Mouse (Mus musculus): ENCODE measurements at regions not wholly inside any gene's neighbourhood (a gene's known extent, or its start where the extent isn't known, plus 50 kb on each side); places are given as distances from the start of the nearest gene placed in this dataset.
A peak's percentile ranks its signal among the peaks of the same experiment; 100 is the strongest.

GRCm38 (mm10) chr4:105282681-105283462 lies 125.7 kb downstream of the Plpp3 start:
- no peak for DNase-seq
- intact Hi-C loops (cut with DNase I; ENCODE audit: low total_unique reads): no loop called here

- no peak for DNase-seq
- intact Hi-C loops (cut with DNase I; ENCODE audit: low total_unique reads): no loop called here
Measured at GRCm38 (mm10) chr4:105285431-105286013, 128.4 kb downstream of the Plpp3 start.

GRCm38 (mm10) chr4:105286299-105286698 lies 129.2 kb downstream of the Plpp3 start:
- DNase-seq: no peak
- intact Hi-C loops (cut with DNase I; ENCODE audit: low total_unique reads): no loop called here

GRCm38 (mm10) chr4:105286809-105287208 lies 129.7 kb downstream of the Plpp3 start:
- intact Hi-C loops (cut with DNase I; ENCODE audit: low total_unique reads): no loop called here

GRCm38 (mm10) chr4:105287419-105287818 lies 130.3 kb downstream of the Plpp3 start:
- intact Hi-C loops (cut with DNase I; ENCODE audit: low total_unique reads): no loop called here

More at GRCm38 (mm10) chr4:105286809-105287208, 129.7 kb downstream of the Plpp3 start:
- no peak for DNase-seq

GRCm38 (mm10) chr4:105289635-105290034 lies 132.5 kb downstream of the Plpp3 start:
- intact Hi-C loops (cut with DNase I; ENCODE audit: low total_unique reads): no loop called here
- no peak for DNase-seq

More at GRCm38 (mm10) chr4:105287419-105287818, 130.3 kb downstream of the Plpp3 start:
- no peak for DNase-seq

- peak; percentile 34 for DNase-seq
- intact Hi-C loops (cut with DNase I; ENCODE audit: low total_unique reads): no loop called here
Measured at GRCm38 (mm10) chr4:105290847-105291475, 133.8 kb downstream of the Plpp3 start.

GRCm38 (mm10) chr4:105291503-105291902 lies 134.4 kb downstream of the Plpp3 start:
- no peak for DNase-seq
- intact Hi-C loops (cut with DNase I; ENCODE audit: low total_unique reads): no loop called here

GRCm38 (mm10) chr4:105299358-105299757 lies 142.2 kb downstream of the Plpp3 start:
- intact Hi-C loops (cut with DNase I; ENCODE audit: low total_unique reads): no loop called here
- no peak for DNase-seq

GRCm38 (mm10) chr4:105301547-105301946 lies 144.4 kb downstream of the Plpp3 start:
- no peak for DNase-seq
- intact Hi-C loops (cut with DNase I; ENCODE audit: low total_unique reads): no loop called here

GRCm38 (mm10) chr4:105304166-105304565 lies 147.0 kb downstream of the Plpp3 start:
- DNase-seq: no peak
- intact Hi-C loops (cut with DNase I; ENCODE audit: low total_unique reads): no loop called here

- peak; percentile 11 for DNase-seq
- intact Hi-C loops (cut with DNase I; ENCODE audit: low total_unique reads): no loop called here
Measured at GRCm38 (mm10) chr4:105305931-105306330, 148.8 kb downstream of the Plpp3 start.

- intact Hi-C loops (cut with DNase I; ENCODE audit: low total_unique reads): no loop called here
- DNase-seq: no peak
Measured at GRCm38 (mm10) chr4:105307356-105307755, 150.2 kb downstream of the Plpp3 start.

- DNase-seq: no peak
- intact Hi-C loops (cut with DNase I; ENCODE audit: low total_unique reads): no loop called here
Measured at GRCm38 (mm10) chr4:105307905-105308304, 150.8 kb downstream of the Plpp3 start.

- intact Hi-C loops (cut with DNase I; ENCODE audit: low total_unique reads): no loop called here
Measured at GRCm38 (mm10) chr4:105308971-105309488, 151.9 kb downstream of the Plpp3 start.

GRCm38 (mm10) chr4:105312643-105313042 lies 155.5 kb downstream of the Plpp3 start:
- DNase-seq: no peak
- intact Hi-C loops (cut with DNase I; ENCODE audit: low total_unique reads): loop anchor here (10.0 kb wide), 1 partner anchor 148 kb away; no protein-coding TSS in a partner anchor

More at GRCm38 (mm10) chr4:105308971-105309488, 151.9 kb downstream of the Plpp3 start:
- no peak for DNase-seq

- no peak for DNase-seq
- intact Hi-C loops (cut with DNase I; ENCODE audit: low total_unique reads): loop anchor here (10.0 kb wide), 1 partner anchor 148 kb away; no protein-coding TSS in a partner anchor
Measured at GRCm38 (mm10) chr4:105313151-105313818, 156.1 kb downstream of the Plpp3 start.

GRCm38 (mm10) chr4:105315095-105315494 lies 157.9 kb downstream of the Plpp3 start:
- intact Hi-C loops (cut with DNase I; ENCODE audit: low total_unique reads): loop anchor here (10.0 kb wide), 1 partner anchor 150 kb away; no protein-coding TSS in a partner anchor
- no peak for DNase-seq

- intact Hi-C loops (cut with DNase I; ENCODE audit: low total_unique reads): loop anchor here (10.0 kb wide), 1 partner anchor 152 kb away; no protein-coding TSS in a partner anchor
Measured at GRCm38 (mm10) chr4:105316478-105317206, 159.5 kb downstream of the Plpp3 start.

More at GRCm38 (mm10) chr4:105316478-105317206, 159.5 kb downstream of the Plpp3 start:
- DNase-seq: peak; percentile 20
